Mouse (Mus musculus) frontal cortex, postnatal 10 days (tissue): Measurements from ENCODE around the gene Pxk.

Experiments
- DNase-seq, 2 experiments: peaks; one replicate each; pipeline ENCODE4 v3.0.0; 2022; ENCODE audit warnings: low spot score in 2 of 2, mixed read lengths in 1 of 2

The Pxk gene

DNA sequence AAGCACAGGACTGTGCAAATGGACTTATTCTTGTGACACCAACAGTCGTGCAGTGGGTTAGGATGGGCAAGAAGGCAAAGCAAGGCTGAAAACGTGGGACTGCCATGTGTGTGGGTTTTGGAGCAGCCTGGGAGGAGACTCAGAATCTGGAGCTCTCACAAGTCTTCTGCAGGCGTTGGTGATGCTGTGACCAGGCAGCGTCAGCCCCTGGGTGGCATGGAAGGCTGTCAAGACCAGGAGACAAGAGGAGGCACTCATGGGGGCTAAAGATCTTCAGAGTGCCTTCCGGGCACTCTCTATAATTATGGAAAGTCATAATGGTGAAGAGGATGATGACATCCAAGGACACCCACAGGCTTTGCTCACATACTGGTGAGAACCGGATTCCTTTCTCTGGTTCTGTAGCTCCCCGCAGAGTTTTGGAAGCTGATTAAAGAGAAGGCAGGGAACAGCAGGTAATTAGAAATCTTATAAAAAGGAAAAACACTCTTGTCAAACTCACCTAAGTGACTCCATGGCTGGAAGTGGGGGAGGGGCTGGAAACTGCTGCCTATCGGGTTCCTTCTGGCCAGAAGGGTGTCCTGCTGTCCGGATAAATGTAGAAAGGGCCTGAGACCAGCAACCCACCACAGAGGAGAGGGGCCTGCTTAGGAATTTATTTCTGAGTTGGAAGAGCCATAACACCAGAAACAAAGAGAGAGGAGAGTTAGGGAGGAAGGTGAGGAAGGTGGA is 108.3 kb downstream of the Pxk start:
- no peak for DNase-seq

GRCm38 (mm10) chr14:8207105-8207504 is 109.1 kb downstream of the Pxk start:
- DNase-seq: no peak

DNA sequence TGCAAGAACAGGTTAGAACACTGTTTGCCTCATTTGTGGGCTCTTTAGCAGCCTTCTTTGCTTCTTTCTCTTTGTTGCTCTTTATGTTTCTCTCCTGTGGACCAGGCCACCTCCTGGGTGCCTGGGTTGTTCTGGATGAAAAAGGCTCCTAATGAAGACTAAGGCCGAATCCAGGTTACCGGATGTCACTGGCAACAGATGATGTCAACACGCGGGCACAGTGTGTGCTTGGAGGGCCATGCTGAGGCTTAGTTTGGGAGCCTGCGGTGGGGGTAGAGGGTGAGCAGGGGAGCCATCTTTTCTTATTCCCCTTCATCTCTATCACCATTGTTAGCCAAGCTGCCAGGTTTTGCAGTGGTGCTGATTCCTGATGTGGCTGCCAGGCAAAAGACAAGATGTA is 109.5 kb downstream of the Pxk start:
- no peak for DNase-seq

DNA sequence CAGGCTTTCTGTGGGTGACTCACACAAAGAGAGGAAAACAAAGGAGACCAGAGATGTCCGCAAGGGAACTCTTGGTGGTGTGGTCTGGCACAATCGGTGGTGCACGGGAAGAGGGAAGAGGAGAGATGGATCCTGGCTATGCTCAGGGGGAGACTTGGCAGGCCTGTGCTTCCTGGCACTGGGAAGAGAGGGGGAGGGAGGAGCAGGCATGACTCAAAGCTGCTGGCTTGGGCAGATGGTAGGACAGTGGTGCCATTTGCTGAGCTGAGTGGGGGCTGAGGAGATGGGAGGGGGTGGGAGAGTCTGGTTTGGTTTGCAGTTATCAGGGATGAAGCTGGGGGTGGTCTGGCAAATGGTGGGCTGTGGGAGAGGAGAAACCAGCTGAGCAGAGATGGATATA is 110.9 kb downstream of the Pxk start:
- DNase-seq: peak in 1 of 2 experiments; percentile 51

DNA sequence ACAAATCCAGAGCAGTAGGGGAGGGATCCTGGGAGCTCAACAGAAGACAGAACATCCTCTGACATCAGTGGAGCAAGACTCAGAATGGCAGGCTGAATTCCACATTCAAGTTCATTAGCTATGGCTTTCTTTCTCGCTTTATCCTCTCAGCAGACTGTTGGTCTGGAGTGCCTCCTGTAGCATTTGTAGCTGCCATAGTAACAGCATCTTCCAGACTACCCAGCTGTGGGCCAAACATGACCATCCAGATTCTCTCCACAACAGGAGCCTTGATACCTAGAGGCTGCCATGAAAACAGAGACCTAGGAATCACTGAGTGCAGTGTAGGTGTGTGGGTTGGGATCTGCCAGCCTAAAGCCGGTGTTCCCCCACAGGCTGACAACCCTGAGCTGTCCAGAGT is 111.9 kb downstream of the Pxk start:
- DNase-seq: no peak

DNA sequence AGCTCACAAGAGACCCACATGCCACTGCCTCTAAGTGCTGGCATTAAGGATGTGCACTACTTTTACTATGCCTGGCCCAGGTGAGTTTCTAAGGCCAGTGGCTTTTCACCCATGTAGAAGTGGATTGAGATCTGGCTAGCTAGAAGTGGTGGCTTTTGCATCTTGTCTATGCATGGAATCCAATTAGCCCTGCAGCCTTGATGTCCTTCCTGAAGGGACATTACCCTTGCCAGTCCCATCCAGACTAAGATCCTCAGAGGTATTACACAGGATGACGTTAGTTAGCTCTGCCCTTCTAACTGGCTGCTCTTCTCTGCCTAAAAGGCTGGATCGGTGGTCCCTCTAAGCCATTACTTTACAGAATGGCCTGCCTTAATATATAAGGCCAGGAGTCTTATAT is 115.0 kb downstream of the Pxk start:
- no peak for DNase-seq

DNA sequence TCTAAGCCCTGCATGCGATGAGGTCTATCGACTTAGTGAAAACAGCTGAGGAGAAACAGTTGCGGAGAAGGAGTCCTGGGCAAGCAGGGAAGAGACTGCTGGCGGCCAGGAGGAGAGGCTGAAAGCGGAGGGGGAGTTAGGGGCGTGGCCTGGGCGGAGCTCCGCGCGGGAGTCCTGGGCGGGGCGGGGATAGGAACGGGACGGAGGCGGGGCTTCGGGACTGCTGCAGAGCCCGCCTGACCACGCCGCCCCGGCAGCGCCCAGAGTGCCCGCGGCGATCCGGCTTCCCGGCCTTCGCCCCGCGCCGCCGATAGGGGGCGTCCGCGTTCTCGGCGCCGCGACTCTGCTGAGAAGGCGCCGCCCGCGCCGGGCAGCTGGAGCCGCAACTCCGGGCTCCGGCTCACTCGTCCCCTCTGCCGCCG is 115.8 kb downstream of the Pxk start, which contains the start of gene Kctd6:
Kctd6 (plus strand) TSS at position 338 of the 422 bp plus-strand sequence.
- DNase-seq: peak; percentile 94 to 97
